Mouse (Mus musculus) stomach, embryonic 14.5 days (tissue): ENCODE measurements around the gene Fbxl17. TPM values are rescaled to one million over a fixed set of nuclear protein-coding genes. Genes with fewer than 3 reads are reported as not detected.

Experiments used
- ATAC-seq: fragments of 200-750 bp; cut with Nextera tagmentation; 2 replicates; pipeline ENCODE4 v1.8.0; 2017; ENCODE audit warnings: low read depth, moderate TSS enrichment; ENCODE audit not compliant: insufficient number of reproducible peaks, insufficient read depth, low FRiP score
- H3K27ac ChIP-seq: fragments of 300-500 bp; sonication (generic); 2 replicates; pipeline ENCODE4 v1.5.1; 2014; ENCODE audit warnings: mild to moderate bottlenecking, low read length, moderate library complexity, mixed read lengths
- H3K27me3 ChIP-seq: fragments of 300-500 bp; sonication (generic); 2 replicates; pipeline ENCODE4 v1.6.1; 2014; ENCODE audit warnings: low read length, control low read depth, mixed read lengths; ENCODE audit not compliant: control insufficient read depth, insufficient read depth
- H3K36me3 ChIP-seq: fragments of 300-500 bp; sonication (generic); 2 replicates; pipeline ENCODE4 v1.6.1; 2014; ENCODE audit warnings: mild to moderate bottlenecking, control low read depth, low read length, moderate library complexity, mixed read lengths; ENCODE audit not compliant: control insufficient read depth, insufficient read depth
- H3K4me1 ChIP-seq: fragments of 300-500 bp; sonication (generic); 2 replicates; pipeline ENCODE4 v1.6.1; 2014; ENCODE audit warnings: low read length, control low read depth, mixed read lengths; ENCODE audit not compliant: control insufficient read depth, insufficient read depth
- H3K4me2 ChIP-seq: fragments of 300-500 bp; sonication (generic); replicated peaks from 2 replicates; pipeline ENCODE4 v1.6.1; 2014; ENCODE audit warnings: low read depth, low read length, control low read depth
- H3K4me3 ChIP-seq: fragments of 300-500 bp; sonication (generic); 2 replicates; pipeline ENCODE4 v1.5.1; 2014; ENCODE audit warnings: low read depth, low read length, control low read depth
- H3K9ac ChIP-seq: fragments of 300-500 bp; sonication (generic); replicated peaks from 2 replicates; pipeline ENCODE4 v1.6.1; 2014; ENCODE audit warnings: low read depth, mild to moderate bottlenecking, control low read depth, low read length, moderate library complexity, mixed read lengths
- H3K9me3 ChIP-seq: fragments of 300-500 bp; sonication (generic); 2 replicates; pipeline ENCODE4 v1.6.1; 2016; ENCODE audit warnings: low read depth, low read length, control low read depth; ENCODE audit not compliant: control insufficient read depth
- WGBS: fragments of 180-500 bp; shearing (Covaris S2); extraction: QIAGEN DNeasy Blood & Tissue Kit; methylation state at CpG from one replicate; pipeline ENCODE4 v1.1.7; 2014; 5-methylcytosine and 5-hydroxymethylcytosine counted together
- polyA plus RNA-seq: library from polyadenylated mRNA; unstranded; fragments of >200 nt; fragmentation: Nextera tagmentation; extraction: Ambion mirVana; gene quantifications from 2 replicates; pipeline ENCODE4 v1.2.1, GENCODE M21; 2014

Gene Fbxl17
- polyA plus RNA-seq, 1 experiment from 2014 or later = 7.5 TPM

- Histone ChIP-seq H3K4me2 (no peak overlapping the region), H3K27me3 (no peaks in the 10 kb centered on the region), H3K4me1 (no peaks in the 10 kb centered on the region), H3K36me3 (no peaks in the 10 kb centered on the region), H3K4me3 (no peak overlapping the region), H3K9ac (no peak overlapping the region), H3K9me3 (no peaks in the 10 kb centered on the region), H3K27ac (no peak overlapping the region)
- WGBS = 87% methylated on average over 5 of the region's 5 CpGs
- no peak for ATAC-seq
These were observed 229.3 kb downstream of the Fbxl17 start for GRCm38 (mm10) chr17:63270513-63270912.

GRCm38 (mm10) chr17:63262674-63263073, 237.1 kb downstream of the Fbxl17 start:
- H3K36me3 ChIP-seq = no peaks in the 10 kb centered on the region
- no peak overlapping the region for H3K9ac ChIP-seq
- ATAC-seq = no peak
- WGBS = 91% methylated on average over 5 of the region's 5 CpGs
- H3K9me3 ChIP-seq = no peaks in the 10 kb centered on the region
- no peak overlapping the region for H3K4me2 ChIP-seq
- H3K4me1 ChIP-seq = no peaks in the 10 kb centered on the region
- no peak overlapping the region for H3K27ac ChIP-seq
- H3K4me3 ChIP-seq = no peak overlapping the region
- H3K27me3 ChIP-seq = no peaks in the 10 kb centered on the region

GRCm38 (mm10) chr17:63261508-63262141, 238.2 kb downstream of the Fbxl17 start:
- Histone ChIP-seq H3K4me1 (no peaks in the 10 kb centered on the region), H3K4me2 (no peak overlapping the region), H3K9ac (no peak overlapping the region), H3K27me3 (no peaks in the 10 kb centered on the region), H3K4me3 (no peak overlapping the region), H3K36me3 (no peaks in the 10 kb centered on the region), H3K9me3 (no peaks in the 10 kb centered on the region), H3K27ac (no peak overlapping the region)
- 88% methylated on average over 10 of the region's 10 CpGs for WGBS
- ATAC-seq = peak; percentile 76; the same call in 1 of the 2 replicates

GRCm38 (mm10) chr17:63259091-63259490, 240.7 kb downstream of the Fbxl17 start:
- H3K27ac ChIP-seq = no peak overlapping the region

GRCm38 (mm10) chr17:63246144-63246619, 253.6 kb downstream of the Fbxl17 start:
- H3K4me2 ChIP-seq = no peak overlapping the region
- no peaks in the 10 kb centered on the region for H3K9me3 ChIP-seq
- H3K9ac ChIP-seq = no peak overlapping the region
- H3K36me3 ChIP-seq = no peaks in the 10 kb centered on the region
- no peak overlapping the region for H3K27ac ChIP-seq
- H3K4me1 ChIP-seq = no peaks in the 10 kb centered on the region
- no peak overlapping the region for H3K4me3 ChIP-seq
- no peaks in the 10 kb centered on the region for H3K27me3 ChIP-seq
- WGBS = 34% methylated on average over 7 of the region's 7 CpGs
- ATAC-seq = 0 out of 2 replicates have a peak, but pooled peaks have one; percentile 49

More at GRCm38 (mm10) chr17:63259091-63259490, 240.7 kb downstream of the Fbxl17 start:
- WGBS = 64% methylated on average over 3 of the region's 3 CpGs
- Histone ChIP-seq H3K27me3 (no peaks in the 10 kb centered on the region), H3K4me2 (no peak overlapping the region), H3K9ac (no peak overlapping the region), H3K36me3 (no peaks in the 10 kb centered on the region), H3K4me3 (no peak overlapping the region), H3K9me3 (no peaks in the 10 kb centered on the region), H3K4me1 (no peaks in the 10 kb centered on the region)
- no peak for ATAC-seq

- no peak overlapping the region for H3K27ac ChIP-seq
- H3K4me1 ChIP-seq = 0 out of 2 replicates have a peak, but pooled peaks cover under 1% of the 10 kb centered on the region
- no peak for ATAC-seq
- no peak overlapping the region for H3K9ac ChIP-seq
- no peak overlapping the region for H3K4me2 ChIP-seq
- WGBS = 94% methylated on average over 8 of the region's 9 CpGs
- no peaks in the 10 kb centered on the region for H3K27me3 ChIP-seq
- H3K36me3 ChIP-seq = no peaks in the 10 kb centered on the region
- no peak overlapping the region for H3K4me3 ChIP-seq
- no peaks in the 10 kb centered on the region for H3K9me3 ChIP-seq
These were observed 254.3 kb downstream of the Fbxl17 start for GRCm38 (mm10) chr17:63245472-63245871.

- no peak for ATAC-seq
- 0 out of 2 replicates have a peak, but pooled peaks cover 3% of the 10 kb centered on the region for H3K4me1 ChIP-seq
- 93% methylated on average over 3 of the region's 3 CpGs for WGBS
- H3K27ac ChIP-seq = no peak overlapping the region
- H3K9ac ChIP-seq = no peak overlapping the region
- H3K36me3 ChIP-seq = no peaks in the 10 kb centered on the region
- H3K4me3 ChIP-seq = no peak overlapping the region
- H3K4me2 ChIP-seq = no peak overlapping the region
- H3K9me3 ChIP-seq = no peaks in the 10 kb centered on the region
- no peaks in the 10 kb centered on the region for H3K27me3 ChIP-seq
These were observed 257.1 kb downstream of the Fbxl17 start for GRCm38 (mm10) chr17:63242761-63243160.

- Histone ChIP-seq H3K36me3 (no peaks in the 10 kb centered on the region), H3K27ac (no peak overlapping the region), H3K9ac (no peak overlapping the region), H3K9me3 (no peaks in the 10 kb centered on the region), H3K27me3 (no peaks in the 10 kb centered on the region), H3K4me2 (no peak overlapping the region), H3K4me3 (no peak overlapping the region), H3K4me1 (0 out of 2 replicates have a peak, but pooled peaks cover 3% of the 10 kb centered on the region)
- no peak for ATAC-seq
- WGBS = 81% methylated on average over 5 of the region's 5 CpGs
These were observed 259.1 kb downstream of the Fbxl17 start for GRCm38 (mm10) chr17:63240731-63241106.
